Comparison of ENCODE assay signal across 8 mouse cellular contexts in genomic region chr16:30252003-30252418, GRCm38 (mm10). TPM values are rescaled to one million over a fixed set of nuclear protein-coding genes. Genes with fewer than 3 reads are reported as not detected.
DNase-seq lines count a peak whose midpoint lies in the region; ATAC-seq and TF ChIP-seq lines count a peak whose summit lies in the region.

No protein-coding gene starts in this region.

- H3K36me3 ChIP-seq in E14TG2a.4 (ENCODE audit: insufficient read depth, low read length): no peaks in the 10 kb centered on the region
- H3K36me3 ChIP-seq in forebrain, embryonic 12.5 days (replicated peaks): no peaks in the 10 kb centered on the region
- H3K36me3 ChIP-seq in liver, embryonic 16.5 days (ENCODE audit: control insufficient read depth, insufficient read depth): no peaks in the 10 kb centered on the region
- H3K36me3 ChIP-seq in neural tube, embryonic 12.5 days: no peaks in the 10 kb centered on the region

- WGBS in forebrain, embryonic 12.5 days: 3% methylated on average over 21 of the region's 21 CpGs
- 2% methylated on average over 21 of the region's 21 CpGs for WGBS in large intestine, adult 2 months
- WGBS in liver, embryonic 16.5 days (ENCODE audit: insufficient replicate concordance): 1% methylated on average over 21 of the region's 21 CpGs
- WGBS in neural tube, embryonic 12.5 days: 1% methylated on average over 21 of the region's 21 CpGs

- TF ChIP-seq CTCF in E14TG2a.4 (conservative IDR thresholded peaks at IDR 0.05; ENCODE audit: low read length): peak; percentile 92

- peak; percentile 82 for DNase-seq in c-Kit-positive CD71-negative TER-119-negative erythroid progenitor cells, embryonic 14.5 days (ENCODE audit: low read depth)
- DNase-seq in heart, postnatal 10 days: peak; percentile 87 to 92
- DNase-seq in large intestine, adult 2 months (ENCODE audit: low read depth, low spot score): peak; percentile 60
- peak; percentile 45 for DNase-seq in telencephalon, adult 2 months (ENCODE audit: low read depth, low spot score)

- H3K4me3 ChIP-seq in E14TG2a.4 (replicated peaks; ENCODE audit: low read length): 0 out of 2 replicates have a peak overlapping the region, but pooled peaks have one; percentile 39
- H3K4me3 ChIP-seq in forebrain, embryonic 12.5 days (replicated peaks): no peak overlapping the region
- H3K4me3 ChIP-seq in liver, embryonic 16.5 days (ENCODE audit: low read depth, low read length): peak overlapping the region; percentile 15
- H3K4me3 ChIP-seq in neural tube, embryonic 12.5 days: no peak overlapping the region

- H3K27me3 ChIP-seq in E14TG2a.4 (ENCODE audit: insufficient read depth, low read length): peaks cover 33% of the 10 kb centered on the region
- peaks cover 25% of the 10 kb centered on the region for H3K27me3 ChIP-seq in forebrain, embryonic 12.5 days
- H3K27me3 ChIP-seq in liver, embryonic 16.5 days (ENCODE audit: control insufficient read depth, insufficient read depth, low read depth, low read length): no peaks in the 10 kb centered on the region
- H3K27me3 ChIP-seq in neural tube, embryonic 12.5 days (replicated peaks): peaks cover 17% of the 10 kb centered on the region

- H3K4me1 ChIP-seq in E14TG2a.4 (replicated peaks; ENCODE audit: low read depth, low read length): peaks cover 29% of the 10 kb centered on the region
- no peaks in the 10 kb centered on the region for H3K4me1 ChIP-seq in forebrain, embryonic 12.5 days
- peaks cover 7% of the 10 kb centered on the region for H3K4me1 ChIP-seq in liver, embryonic 16.5 days (ENCODE audit: control insufficient read depth, low read depth, low read length)
- H3K4me1 ChIP-seq in neural tube, embryonic 12.5 days: no peaks in the 10 kb centered on the region

- no peak overlapping the region for H3K27ac ChIP-seq in forebrain, embryonic 12.5 days
- H3K27ac ChIP-seq in liver, embryonic 16.5 days (ENCODE audit: low read length): no peak overlapping the region
- H3K27ac ChIP-seq in neural tube, embryonic 12.5 days: no peak overlapping the region

- peak; percentile 60; the same call in 1 of the 2 replicates for ATAC-seq in forebrain, embryonic 12.5 days (ENCODE audit: low FRiP score)
- ATAC-seq in liver, embryonic 16.5 days (ENCODE audit: low read depth): peak; percentile 73
- peak; percentile 50; the same call in 1 of the 2 replicates for ATAC-seq in neural tube, embryonic 12.5 days (ENCODE audit: low FRiP score, low read depth)

- no peak overlapping the region for H3K9ac ChIP-seq in forebrain, embryonic 12.5 days
- no peak overlapping the region for H3K9ac ChIP-seq in liver, embryonic 16.5 days (ENCODE audit: low read depth, low read length)
- H3K9ac ChIP-seq in neural tube, embryonic 12.5 days: no peak overlapping the region

- intact Hi-C loops in heart, postnatal 10 days (cut with DNase I): loop anchor here (1.0 to 5.0 kb wide), 4 partner anchors 33 to 270 kb away; no protein-coding TSS in a partner anchor

- peak overlapping the region; percentile 40 for H3K4me2 ChIP-seq in forebrain, embryonic 12.5 days
- H3K4me2 ChIP-seq in liver, embryonic 16.5 days (ENCODE audit: low read depth, low read length): peak overlapping the region; percentile 42
- H3K4me2 ChIP-seq in neural tube, embryonic 12.5 days (replicated peaks): peak overlapping the region; percentile 44

- H3K9me3 ChIP-seq in E14TG2a.4 (ENCODE audit: low read length): no peaks in the 10 kb centered on the region
- no peaks in the 10 kb centered on the region for H3K9me3 ChIP-seq in forebrain, embryonic 12.5 days
- H3K9me3 ChIP-seq in liver, embryonic 16.5 days (replicated peaks; ENCODE audit: control insufficient read depth, low read length): no peaks in the 10 kb centered on the region
- H3K9me3 ChIP-seq in neural tube, embryonic 12.5 days: no peaks in the 10 kb centered on the region

RNA-seq across cellular contexts. Expression of gene Cpn2, which starts 15.3 kb away (rescaled TPM):
- polyA plus RNA-seq in forebrain, embryonic 12.5 days (2016; fragmentation: Nextera tagmentation; extraction: Ambion mirVana): not detected in 2 replicates
- under 1 TPM; 0.30 to 0.67 TPM for total RNA-seq in heart, postnatal 10 days (2021)
- 0.38 and 0.44 TPM in 2 replicates for polyA plus RNA-seq in large intestine, adult 2 months (2012; rRNA removed)
- polyA plus RNA-seq in liver, embryonic 16.5 days (2015; fragmentation: Nextera tagmentation; extraction: Ambion mirVana): 3.4 and 3.9 TPM in 2 replicates
- polyA plus RNA-seq in neural tube, embryonic 12.5 days (2016; fragmentation: Nextera tagmentation; extraction: Ambion mirVana): not detected in 2 replicates

RNA-seq across cellular contexts. Expression of gene Lrrc15, which starts 31.0 kb away (rescaled TPM):
- polyA plus RNA-seq in forebrain, embryonic 12.5 days (2016; fragmentation: Nextera tagmentation; extraction: Ambion mirVana): 0.46 and 0.57 TPM in 2 replicates
- total RNA-seq in heart, postnatal 10 days (2021): under 1 TPM; 0.60 to 0.65 TPM
- polyA plus RNA-seq in large intestine, adult 2 months (2012; rRNA removed): 0.02 and 0.03 TPM in 2 replicates
- 0.02 and 0.04 TPM in 2 replicates for polyA plus RNA-seq in liver, embryonic 16.5 days (2015; fragmentation: Nextera tagmentation; extraction: Ambion mirVana)
- 0.27 and 0.41 TPM in 2 replicates for polyA plus RNA-seq in neural tube, embryonic 12.5 days (2016; fragmentation: Nextera tagmentation; extraction: Ambion mirVana)

RNA-seq across cellular contexts. Expression of gene Gp5, which starts 58.6 kb away (rescaled TPM):
- polyA plus RNA-seq in forebrain, embryonic 12.5 days (2016; fragmentation: Nextera tagmentation; extraction: Ambion mirVana): 0.74 and 0.91 TPM in 2 replicates
- under 1 TPM; 0.42 to 0.67 TPM for total RNA-seq in heart, postnatal 10 days (2021)
- 0.11 and 0.15 TPM in 2 replicates for polyA plus RNA-seq in large intestine, adult 2 months (2012; rRNA removed)
- 9.3 and 10.5 TPM in 2 replicates for polyA plus RNA-seq in liver, embryonic 16.5 days (2015; fragmentation: Nextera tagmentation; extraction: Ambion mirVana)
- polyA plus RNA-seq in neural tube, embryonic 12.5 days (2016; fragmentation: Nextera tagmentation; extraction: Ambion mirVana): 1.3 and 1.6 TPM in 2 replicates

Comparison
In these comparisons a context has a peak if more than half of its experiments do, and no peak if none do; other contexts are left out.
1. H3K4me3 ChIP-seq: peak in E14TG2a.4 (single experiment) and liver, embryonic 16.5 days (single experiment); none in forebrain, embryonic 12.5 days (single experiment) and neural tube, embryonic 12.5 days (single experiment).
2. Peak in every context shown above with its lines, with median percentiles within 50 percentile points of each other: DNase-seq, ATAC-seq and H3K4me2 ChIP-seq.